Mouse (Mus musculus): Measurements from ENCODE around the gene Tmem120a. TPM values are rescaled to one million over a fixed set of nuclear protein-coding genes. Genes with fewer than 3 reads are reported as not detected.

Gene Tmem120a
- polyA plus RNA-seq, 1 experiment from 2014 or later: 44.1 TPM

- H3K4me3 ChIP-seq: no peak overlapping the region
- WGBS: 45% methylated on average over 3 of the region's 3 CpGs
- ATAC-seq (ENCODE audit: insufficient number of reproducible peaks, low FRiP score, low TSS enrichment, low read depth): no peak
- no peak overlapping the region for H3K4me2 ChIP-seq
- H3K27ac ChIP-seq: no peak overlapping the region
- no peaks in the 10 kb centered on the region for H3K27me3 ChIP-seq
- peaks cover 31% of the 10 kb centered on the region for H3K36me3 ChIP-seq
- no peak overlapping the region for H3K9ac ChIP-seq
- H3K4me1 ChIP-seq: peaks cover 42% of the 10 kb centered on the region
- H3K9me3 ChIP-seq: no peaks in the 10 kb centered on the region
These were observed 24.1 kb downstream of the Tmem120a start for GRCm38 (mm10) chr5:135720121-135720520.

GRCm38 (mm10) chr5:135719586-135720120, 24.6 kb downstream of the Tmem120a start:
- Histone ChIP-seq H3K9ac (no peak overlapping the region), H3K4me1 (peaks cover 37% of the 10 kb centered on the region), H3K27ac (no peak overlapping the region), H3K27me3 (no peaks in the 10 kb centered on the region), H3K4me3 (no peak overlapping the region), H3K4me2 (no peak overlapping the region), H3K9me3 (no peaks in the 10 kb centered on the region), H3K36me3 (peaks cover 31% of the 10 kb centered on the region)
- no peak for ATAC-seq (ENCODE audit: insufficient number of reproducible peaks, low FRiP score, low TSS enrichment, low read depth)
- WGBS: 71% methylated on average over 10 of the region's 10 CpGs

GRCm38 (mm10) chr5:135715624-135716023, 28.6 kb downstream of the Tmem120a start:
- WGBS: 56% methylated on average over 10 of the region's 10 CpGs
- H3K36me3 ChIP-seq: peaks cover 31% of the 10 kb centered on the region

GRCm38 (mm10) chr5:135713441-135714218, 30.6 kb downstream of the Tmem120a start:
- Histone ChIP-seq H3K27me3 (no peaks in the 10 kb centered on the region), H3K4me2 (no peak overlapping the region), H3K4me1 (no peaks in the 10 kb centered on the region), H3K36me3 (peaks cover 26% of the 10 kb centered on the region), H3K27ac (no peak overlapping the region), H3K4me3 (no peak overlapping the region), H3K9me3 (no peaks in the 10 kb centered on the region), H3K9ac (no peak overlapping the region)
- 67% methylated on average over 16 of the region's 16 CpGs for WGBS
- no peak for ATAC-seq (ENCODE audit: insufficient number of reproducible peaks, low FRiP score, low TSS enrichment, low read depth)

More at GRCm38 (mm10) chr5:135715624-135716023, 28.6 kb downstream of the Tmem120a start:
- H3K9me3 ChIP-seq: no peaks in the 10 kb centered on the region
- H3K4me3 ChIP-seq: no peak overlapping the region
- no peak overlapping the region for H3K27ac ChIP-seq
- H3K4me1 ChIP-seq: peaks cover 8% of the 10 kb centered on the region
- H3K27me3 ChIP-seq: no peaks in the 10 kb centered on the region
- no peak overlapping the region for H3K9ac ChIP-seq
- no peak for ATAC-seq (ENCODE audit: insufficient number of reproducible peaks, low FRiP score, low TSS enrichment, low read depth)
- no peak overlapping the region for H3K4me2 ChIP-seq

GRCm38 (mm10) chr5:135712803-135713202, 31.4 kb downstream of the Tmem120a start:
- no peaks in the 10 kb centered on the region for H3K4me1 ChIP-seq

GRCm38 (mm10) chr5:135711582-135712355, 32.5 kb downstream of the Tmem120a start:
- H3K36me3 ChIP-seq: peaks cover 21% of the 10 kb centered on the region
- ATAC-seq (ENCODE audit: insufficient number of reproducible peaks, low FRiP score, low TSS enrichment, low read depth): no peak
- H3K9ac ChIP-seq: no peak overlapping the region
- no peaks in the 10 kb centered on the region for H3K9me3 ChIP-seq
- H3K27ac ChIP-seq: no peak overlapping the region
- no peak overlapping the region for H3K4me3 ChIP-seq
- 89% methylated on average over 13 of the region's 13 CpGs for WGBS
- H3K27me3 ChIP-seq: no peaks in the 10 kb centered on the region
- no peak overlapping the region for H3K4me2 ChIP-seq
- no peaks in the 10 kb centered on the region for H3K4me1 ChIP-seq

More at GRCm38 (mm10) chr5:135712803-135713202, 31.4 kb downstream of the Tmem120a start:
- Histone ChIP-seq H3K4me3 (no peak overlapping the region), H3K9ac (no peak overlapping the region), H3K36me3 (peaks cover 21% of the 10 kb centered on the region), H3K27ac (no peak overlapping the region), H3K4me2 (no peak overlapping the region), H3K9me3 (no peaks in the 10 kb centered on the region), H3K27me3 (no peaks in the 10 kb centered on the region)
- WGBS: 79% methylated on average over 4 of the region's 4 CpGs
- no peak for ATAC-seq (ENCODE audit: insufficient number of reproducible peaks, low FRiP score, low TSS enrichment, low read depth)

- Histone ChIP-seq H3K4me2 (no peak overlapping the region), H3K9ac (no peak overlapping the region), H3K4me1 (no peaks in the 10 kb centered on the region), H3K4me3 (no peak overlapping the region), H3K9me3 (no peaks in the 10 kb centered on the region), H3K36me3 (peaks cover 18% of the 10 kb centered on the region), H3K27me3 (no peaks in the 10 kb centered on the region), H3K27ac (no peak overlapping the region)
- 67% methylated on average over 7 of the region's 7 CpGs for WGBS
- no peak for ATAC-seq (ENCODE audit: insufficient number of reproducible peaks, low FRiP score, low TSS enrichment, low read depth)
These were observed 33.5 kb downstream of the Tmem120a start for GRCm38 (mm10) chr5:135710599-135711214.

- 95% methylated on average over 5 of the region's 5 CpGs for WGBS
- no peak for ATAC-seq (ENCODE audit: insufficient number of reproducible peaks, low FRiP score, low TSS enrichment, low read depth)
- Histone ChIP-seq H3K36me3 (peaks cover 16% of the 10 kb centered on the region), H3K27me3 (no peaks in the 10 kb centered on the region), H3K9ac (no peak overlapping the region), H3K4me2 (no peak overlapping the region), H3K27ac (no peak overlapping the region), H3K9me3 (no peaks in the 10 kb centered on the region), H3K4me1 (no peaks in the 10 kb centered on the region), H3K4me3 (no peak overlapping the region)
These were observed 34.5 kb downstream of the Tmem120a start for GRCm38 (mm10) chr5:135709716-135710115.

- H3K4me2 ChIP-seq: no peak overlapping the region
- H3K9ac ChIP-seq: no peak overlapping the region
- H3K36me3 ChIP-seq: peaks cover 17% of the 10 kb centered on the region
- H3K9me3 ChIP-seq: no peaks in the 10 kb centered on the region
- H3K4me1 ChIP-seq: no peaks in the 10 kb centered on the region
- no peaks in the 10 kb centered on the region for H3K27me3 ChIP-seq
- H3K4me3 ChIP-seq: no peak overlapping the region
- 39% methylated on average over 1 of the region's 1 CpGs for WGBS
- H3K27ac ChIP-seq: no peak overlapping the region
- no peak for ATAC-seq (ENCODE audit: insufficient number of reproducible peaks, low FRiP score, low TSS enrichment, low read depth)
These were observed 36.4 kb downstream of the Tmem120a start for GRCm38 (mm10) chr5:135707855-135708254.

GRCm38 (mm10) chr5:135707039-135707438, 37.2 kb downstream of the Tmem120a start:
- Histone ChIP-seq H3K36me3 (peaks cover 24% of the 10 kb centered on the region), H3K4me2 (no peak overlapping the region), H3K4me3 (no peak overlapping the region), H3K9ac (no peak overlapping the region), H3K27ac (no peak overlapping the region), H3K27me3 (no peaks in the 10 kb centered on the region), H3K9me3 (no peaks in the 10 kb centered on the region), H3K4me1 (no peaks in the 10 kb centered on the region)
- WGBS: 97% methylated on average over 13 of the region's 13 CpGs
- no peak for ATAC-seq (ENCODE audit: insufficient number of reproducible peaks, low FRiP score, low TSS enrichment, low read depth)

- no peak overlapping the region for H3K27ac ChIP-seq
- 91% methylated on average over 4 of the region's 4 CpGs for WGBS
- H3K4me1 ChIP-seq: no peaks in the 10 kb centered on the region
- H3K4me3 ChIP-seq: no peak overlapping the region
- no peaks in the 10 kb centered on the region for H3K27me3 ChIP-seq
- no peaks in the 10 kb centered on the region for H3K9me3 ChIP-seq
- no peak overlapping the region for H3K4me2 ChIP-seq
- ATAC-seq (ENCODE audit: insufficient number of reproducible peaks, low FRiP score, low TSS enrichment, low read depth): no peak
- H3K36me3 ChIP-seq: peaks cover 24% of the 10 kb centered on the region
- no peak overlapping the region for H3K9ac ChIP-seq
These were observed 38.9 kb downstream of the Tmem120a start for GRCm38 (mm10) chr5:135705383-135705782.
